Mouse (Mus musculus): ENCODE data around the gene Hgf. TPM values are rescaled to one million over a fixed set of nuclear protein-coding genes. Genes with fewer than 3 reads are reported as not detected.

The Hgf gene
- under 1 TPM; 0.89 to 0.91 TPM for total RNA-seq (2021)

- intact Hi-C loops (cut with DNase I) = no loop called here
- peak; percentile 41 to 58 for DNase-seq
Measured at GRCm38 (mm10) chr5:16553304-16554047, at the start of gene Hgf. TSS of gene Hgf (plus strand) at chr5:16553495.

GRCm38 (mm10) chr5:16506702-16507350, 46.5 kb upstream of the Hgf start:
- no peak for DNase-seq
- intact Hi-C loops (cut with DNase I) = no loop called here

GRCm38 (mm10) chr5:16531619-16532277, 21.5 kb upstream of the Hgf start:
- DNase-seq = no peak
- intact Hi-C loops (cut with DNase I) = no loop called here

GRCm38 (mm10) chr5:16538067-16538466, 15.2 kb upstream of the Hgf start:
- DNase-seq = no peak
- intact Hi-C loops (cut with DNase I) = no loop called here

GRCm38 (mm10) chr5:16541561-16542116, 11.7 kb upstream of the Hgf start:
- intact Hi-C loops (cut with DNase I) = no loop called here
- DNase-seq = no peak

GRCm38 (mm10) chr5:16547490-16547889, 5.8 kb upstream of the Hgf start:
- DNase-seq = no peak
- intact Hi-C loops (cut with DNase I) = no loop called here

- intact Hi-C loops (cut with DNase I) = no loop called here
Measured at GRCm38 (mm10) chr5:16552647-16553046, 648 bp upstream of the Hgf start.

GRCm38 (mm10) chr5:16560247-16560646, 7.0 kb downstream of the Hgf start:
- no peak for DNase-seq
- intact Hi-C loops (cut with DNase I) = no loop called here

More at GRCm38 (mm10) chr5:16552647-16553046, 648 bp upstream of the Hgf start:
- DNase-seq = no peak

GRCm38 (mm10) chr5:16568997-16569396, 15.7 kb downstream of the Hgf start:
- DNase-seq = no peak
- intact Hi-C loops (cut with DNase I) = no loop called here

GRCm38 (mm10) chr5:16577882-16578742, 24.8 kb downstream of the Hgf start:
- intact Hi-C loops (cut with DNase I) = no loop called here

GRCm38 (mm10) chr5:16595699-16596098, 42.4 kb downstream of the Hgf start:
- intact Hi-C loops (cut with DNase I) = no loop called here
- DNase-seq = no peak

More at GRCm38 (mm10) chr5:16577882-16578742, 24.8 kb downstream of the Hgf start:
- DNase-seq = no peak

GRCm38 (mm10) chr5:16597996-16598395, 44.7 kb downstream of the Hgf start:
- no peak for DNase-seq
- intact Hi-C loops (cut with DNase I) = no loop called here

- intact Hi-C loops (cut with DNase I) = no loop called here
Measured at GRCm38 (mm10) chr5:16601463-16601862, 48.2 kb downstream of the Hgf start.

GRCm38 (mm10) chr5:16632996-16633395, 79.7 kb downstream of the Hgf start:
- intact Hi-C loops (cut with DNase I) = no loop called here

More at GRCm38 (mm10) chr5:16601463-16601862, 48.2 kb downstream of the Hgf start:
- DNase-seq = no peak

GRCm38 (mm10) chr5:16646417-16646816, 93.1 kb downstream of the Hgf start:
- intact Hi-C loops (cut with DNase I) = no loop called here
- DNase-seq = no peak

More at GRCm38 (mm10) chr5:16632996-16633395, 79.7 kb downstream of the Hgf start:
- DNase-seq = no peak

- intact Hi-C loops (cut with DNase I) = no loop called here
- DNase-seq = no peak
Measured at GRCm38 (mm10) chr5:16647701-16648100, 94.4 kb downstream of the Hgf start.

- no peak for DNase-seq
Measured at GRCm38 (mm10) chr5:16650240-16650639, 96.9 kb downstream of the Hgf start.

GRCm38 (mm10) chr5:16654022-16654421, 100.7 kb downstream of the Hgf start:
- no peak for DNase-seq
- intact Hi-C loops (cut with DNase I) = no loop called here

More at GRCm38 (mm10) chr5:16650240-16650639, 96.9 kb downstream of the Hgf start:
- intact Hi-C loops (cut with DNase I) = no loop called here

Data from heart, postnatal 10 days (tissue).